Mouse (Mus musculus) limb, embryonic 12.5 days (tissue): ENCODE results near the gene Tsga10ip. TPM values are rescaled to one million over a fixed set of nuclear protein-coding genes. Genes with fewer than 3 reads are reported as not detected.

ENCODE experiments used
- polyA plus RNA-seq: library from polyadenylated mRNA; unstranded; fragments of >200 nt; fragmentation: Nextera tagmentation; extraction: Ambion mirVana; gene quantifications from 2 replicates; pipeline ENCODE4 v1.2.1, GENCODE M21; 2016

Gene Tsga10ip
- polyA plus RNA-seq, 1 experiment from 2014 or later: 0.20 TPM

Other genes with a start within 250 kb of the Tsga10ip start
- 25.9 and 32.2 TPM in 2 replicates for gene Pacs1, start 129.4 kb downstream of the Tsga10ip start, polyA plus RNA-seq
- 380 and 389 TPM in 2 replicates for gene Sf3b2, start 107.1 kb downstream of the Tsga10ip start, polyA plus RNA-seq
- gene Gal3st3, start 104.2 kb downstream of the Tsga10ip start, polyA plus RNA-seq: 6.1 and 6.7 TPM in 2 replicates
- not detected in 2 replicates for gene Catsper1, start 66.8 kb downstream of the Tsga10ip start, polyA plus RNA-seq
- gene Cst6, start 53.0 kb downstream of the Tsga10ip start, polyA plus RNA-seq: 1.4 and 1.9 TPM in 2 replicates
- gene Eif1ad, start 35.8 kb downstream of the Tsga10ip start, polyA plus RNA-seq: 68.6 and 73.5 TPM in 2 replicates
- 453 and 465 TPM in 2 replicates for gene Banf1, start 35.4 kb downstream of the Tsga10ip start, polyA plus RNA-seq
- 111 and 118 TPM in 2 replicates for gene Sart1, start 13.8 kb downstream of the Tsga10ip start, polyA plus RNA-seq
- 310 and 324 TPM in 2 replicates for gene Drap1, start 22.5 kb upstream of the Tsga10ip start, polyA plus RNA-seq
- 65.0 and 69.1 TPM in 2 replicates for gene AI837181, start 22.6 kb upstream of the Tsga10ip start, polyA plus RNA-seq
- not detected in 2 replicates for gene Fosl1, start 45.0 kb upstream of the Tsga10ip start, polyA plus RNA-seq
- 10.4 and 10.8 TPM in 2 replicates for gene Ccdc85b, start 55.4 kb upstream of the Tsga10ip start, polyA plus RNA-seq
- 130 and 140 TPM in 2 replicates for gene Fibp, start 58.1 kb upstream of the Tsga10ip start, polyA plus RNA-seq
- gene Ctsw, start 66.0 kb upstream of the Tsga10ip start, polyA plus RNA-seq: 2.2 and 2.9 TPM in 2 replicates
- gene Efemp2, start 71.4 kb upstream of the Tsga10ip start, polyA plus RNA-seq: 138 and 139 TPM in 2 replicates
- gene Mus81, start 85.9 kb upstream of the Tsga10ip start, polyA plus RNA-seq: 43.4 and 43.7 TPM in 2 replicates
- 2,525 and 2,543 TPM in 2 replicates for gene Cfl1, start 87.9 kb upstream of the Tsga10ip start, polyA plus RNA-seq
- gene 1700020D05Rik, start 101.3 kb upstream of the Tsga10ip start, polyA plus RNA-seq: 0.20 and 0.42 TPM in 2 replicates
- 9.3 and 10.1 TPM in 2 replicates for gene Snx32, start 108.0 kb upstream of the Tsga10ip start, polyA plus RNA-seq
- gene Ovol1, start 158.1 kb upstream of the Tsga10ip start, polyA plus RNA-seq: 1.2 TPM in 2 replicates
- 1.8 TPM in 2 replicates for gene Ap5b1, start 165.5 kb upstream of the Tsga10ip start, polyA plus RNA-seq
- gene Rnaseh2c, start 199.3 kb upstream of the Tsga10ip start, polyA plus RNA-seq: 171 and 193 TPM in 2 replicates
- 56.3 and 60.1 TPM in 2 replicates for gene Kat5, start 207.7 kb upstream of the Tsga10ip start, polyA plus RNA-seq
- gene Rela, start 235.0 kb upstream of the Tsga10ip start, polyA plus RNA-seq: 44.7 and 45.9 TPM in 2 replicates